In genomic region chr19:24142621-24143061, GRCm38 (mm10) we compare ENCODE assay signal across 9 mouse cellular contexts.
DNase-seq lines count a peak whose midpoint lies in the region; ATAC-seq and TF ChIP-seq lines count a peak whose summit lies in the region.
"Had no signal": no experiment of that assay in that cellular context is flagged by ENCODE, and none has a peak within 500 bp of the region (broad histone marks: within the 10 kb centered on the region; RNA-seq: fewer than 3 reads in every experiment).

No protein-coding gene starts in this region.

- peak overlapping the region; percentile 44 for H3K4me2 ChIP-seq in forebrain, embryonic 16.5 days (ENCODE audit: low read length)
- H3K4me2 ChIP-seq in neural tube, embryonic 13.5 days: no peak overlapping the region

- 22% methylated on average over 12 of the region's 12 CpGs for WGBS in forebrain, embryonic 16.5 days
- WGBS in neural tube, embryonic 13.5 days: 61% methylated on average over 12 of the region's 12 CpGs

- H3K4me1 ChIP-seq in forebrain, embryonic 16.5 days (replicated peaks; ENCODE audit: control insufficient read depth, insufficient read depth, low read length): peaks cover 13% of the 10 kb centered on the region
- peaks cover 28% of the 10 kb centered on the region for H3K4me1 ChIP-seq in neural tube, embryonic 13.5 days (replicated peaks)

- peak; percentile 76 for ATAC-seq in forebrain, embryonic 16.5 days
- ATAC-seq in neural tube, embryonic 13.5 days (ENCODE audit: low read depth): peak; percentile 56; the same call in 1 of the 2 replicates
- ATAC-seq in granulocyte monocyte progenitor cell, adult 5-6 weeks (replicated peaks; ENCODE audit: poor library complexity, severe bottlenecking): no peak
- no peak for ATAC-seq in activated CD4-positive, CD25-positive, alpha-beta regulatory T cell, adult 4 months

- TF ChIP-seq POLR2A in brain, embryonic 14.5 days (IDR thresholded peaks at IDR 0.05; ENCODE audit: borderline replicate concordance, extremely low read depth, insufficient read depth, insufficient read length, poor library complexity, severe bottlenecking): no peak

- no peaks in the 10 kb centered on the region for H3K36me3 ChIP-seq in forebrain, embryonic 16.5 days (ENCODE audit: control insufficient read depth, insufficient read depth)
- no peaks in the 10 kb centered on the region for H3K36me3 ChIP-seq in neural tube, embryonic 13.5 days

- H3K27me3 ChIP-seq in forebrain, embryonic 16.5 days (replicated peaks; ENCODE audit: control insufficient read depth, insufficient read depth, low read length): no peaks in the 10 kb centered on the region
- no peaks in the 10 kb centered on the region for H3K27me3 ChIP-seq in neural tube, embryonic 13.5 days

- peak overlapping the region; percentile 45 for H3K27ac ChIP-seq in forebrain, embryonic 16.5 days (ENCODE audit: low read length)
- H3K27ac ChIP-seq in neural tube, embryonic 13.5 days (replicated peaks): peak overlapping the region; percentile 74

- peak overlapping the region; percentile 6; the same call in 1 of the 2 replicates for H3K9ac ChIP-seq in forebrain, embryonic 16.5 days (replicated peaks; ENCODE audit: low read depth, low read length)
- no peak overlapping the region for H3K9ac ChIP-seq in neural tube, embryonic 13.5 days

- H3K4me3 ChIP-seq in forebrain, embryonic 16.5 days (replicated peaks; ENCODE audit: low read length): 0 out of 2 replicates have a peak overlapping the region, but pooled peaks have one; percentile 4
- H3K4me3 ChIP-seq in neural tube, embryonic 13.5 days: no peak overlapping the region

- no peak for TF ChIP-seq CTCF in brain, embryonic 14.5 days (IDR thresholded peaks at IDR 0.05; ENCODE audit: borderline replicate concordance, extremely low read depth, insufficient read depth, insufficient read length)

- peak; percentile 82 for DNase-seq in brain, embryonic 14.5 days (ENCODE audit: low read depth)
- DNase-seq in layer of hippocampus, postnatal 25 days (ENCODE audit: extremely low spot score in 1 of 2, low spot score in 1 of 2): peak; percentile 29 to 42
- no peak for DNase-seq in lung, postnatal 14 days
- DNase-seq in spleen, adult 12 weeks (ENCODE audit: low spot score): no peak
- DNase-seq: retina, postnatal 1 day had no signal

- H3K9me3 ChIP-seq in forebrain, embryonic 16.5 days (ENCODE audit: control insufficient read depth, low read length): no peaks in the 10 kb centered on the region
- H3K9me3 ChIP-seq in neural tube, embryonic 13.5 days: no peaks in the 10 kb centered on the region

Comparison
In these comparisons a context has a peak if more than half of its experiments do, and no peak if none do; other contexts are left out.
1. DNase-seq: peak in brain, embryonic 14.5 days (single experiment) and layer of hippocampus, postnatal 25 days (2 of 2); none in lung, postnatal 14 days (single experiment) and spleen, adult 12 weeks (single experiment).
2. ATAC-seq: peak in forebrain, embryonic 16.5 days (single experiment) and neural tube, embryonic 13.5 days (single experiment); none in granulocyte monocyte progenitor cell, adult 5-6 weeks (single experiment) and activated CD4-positive, CD25-positive, alpha-beta regulatory T cell, adult 4 months (single experiment).